Mouse (Mus musculus): ENCODE measurements around the gene Plch2. TPM values are rescaled to one million over a fixed set of nuclear protein-coding genes. Genes with fewer than 3 reads are reported as not detected.
A peak's percentile ranks its signal among the peaks of the same experiment; 100 is the strongest.

The Plch2 gene
- polyA plus RNA-seq, 1 experiment: 4.2 TPM

- no peak for TF ChIP-seq POLR2A (IDR thresholded peaks at IDR 0.05; ENCODE audit: insufficient read depth, low read length)
- TF ChIP-seq EP300 (IDR thresholded peaks at IDR 0.05; ENCODE audit: insufficient read depth, low read depth, low read length): no peak
- TF ChIP-seq CTCF (IDR thresholded peaks at IDR 0.05; ENCODE audit: low read depth, low read length): no peak
- peaks cover 13% of the 10 kb centered on the region for H3K27me3 ChIP-seq (ENCODE audit: control insufficient read depth, insufficient read depth, low read length, poor library complexity, severe bottlenecking)
- H3K27ac ChIP-seq (ENCODE audit: insufficient read depth, low read length): no peak within 1 kb of the TSS
- no peaks in the 10 kb centered on the region for H3K9me3 ChIP-seq (replicated peaks; ENCODE audit: control insufficient read depth, insufficient read depth, low read length, poor library complexity, severe bottlenecking)
- peak within 1 kb of the TSS; percentile 61 for H3K9ac ChIP-seq (ENCODE audit: low read depth, poor library complexity, severe bottlenecking)
- H3K4me1 ChIP-seq (ENCODE audit: control insufficient read depth, insufficient read depth, low read length): peaks cover 3% of the 10 kb centered on the region
- no peaks in the 10 kb centered on the region for H3K36me3 ChIP-seq (ENCODE audit: control insufficient read depth, insufficient read depth, low read length, poor library complexity, severe bottlenecking)
- peak within 1 kb of the TSS; percentile 77 for H3K4me3 ChIP-seq (ENCODE audit: low read depth, low read length)
Measured at GRCm38 (mm10) chr4:154960690-154961225, 95.8 kb downstream of the Plch2 start, which contains the start of gene Hes5. TSS of gene Hes5 (plus strand) at chr4:154960923.

- Histone ChIP-seq H3K27ac (ENCODE audit: insufficient read depth, low read length) (no peak overlapping the region), H3K27me3 (ENCODE audit: control insufficient read depth, insufficient read depth, low read length, poor library complexity, severe bottlenecking) (peaks cover 13% of the 10 kb centered on the region), H3K9me3 (replicated peaks; ENCODE audit: control insufficient read depth, insufficient read depth, low read length, poor library complexity, severe bottlenecking) (no peaks in the 10 kb centered on the region), H3K9ac (ENCODE audit: low read depth, poor library complexity, severe bottlenecking) (peak overlapping the region; percentile 61; the same call in 1 of the 2 replicates), H3K4me1 (ENCODE audit: control insufficient read depth, insufficient read depth, low read length) (peaks cover 1% of the 10 kb centered on the region), H3K36me3 (ENCODE audit: control insufficient read depth, insufficient read depth, low read length, poor library complexity, severe bottlenecking) (no peaks in the 10 kb centered on the region), H3K4me3 (ENCODE audit: low read depth, low read length) (peak overlapping the region; percentile 77)
- TF ChIP-seq EP300 (IDR thresholded peaks at IDR 0.05; ENCODE audit: insufficient read depth, low read depth, low read length) (no peak), POLR2A (IDR thresholded peaks at IDR 0.05; ENCODE audit: insufficient read depth, low read length) (no peak), CTCF (IDR thresholded peaks at IDR 0.05; ENCODE audit: low read depth, low read length) (no peak)
Measured at GRCm38 (mm10) chr4:154960021-154960689, 96.4 kb downstream of the Plch2 start.

GRCm38 (mm10) chr4:154958621-154959020 lies 98.0 kb downstream of the Plch2 start:
- peaks cover 1% of the 10 kb centered on the region for H3K4me1 ChIP-seq (ENCODE audit: control insufficient read depth, insufficient read depth, low read length)
- no peak overlapping the region for H3K4me3 ChIP-seq (ENCODE audit: low read depth, low read length)
- H3K27me3 ChIP-seq (ENCODE audit: control insufficient read depth, insufficient read depth, low read length, poor library complexity, severe bottlenecking): peaks cover 13% of the 10 kb centered on the region
- no peaks in the 10 kb centered on the region for H3K9me3 ChIP-seq (replicated peaks; ENCODE audit: control insufficient read depth, insufficient read depth, low read length, poor library complexity, severe bottlenecking)
- TF ChIP-seq CTCF (IDR thresholded peaks at IDR 0.05; ENCODE audit: low read depth, low read length) (no peak), EP300 (IDR thresholded peaks at IDR 0.05; ENCODE audit: insufficient read depth, low read depth, low read length) (no peak), POLR2A (IDR thresholded peaks at IDR 0.05; ENCODE audit: insufficient read depth, low read length) (no peak)
- no peak overlapping the region for H3K27ac ChIP-seq (ENCODE audit: insufficient read depth, low read length)
- 0 out of 2 replicates have a peak overlapping the region, but pooled peaks have one; percentile 15 for H3K9ac ChIP-seq (ENCODE audit: low read depth, poor library complexity, severe bottlenecking)
- no peaks in the 10 kb centered on the region for H3K36me3 ChIP-seq (ENCODE audit: control insufficient read depth, insufficient read depth, low read length, poor library complexity, severe bottlenecking)

- Histone ChIP-seq H3K9ac (ENCODE audit: low read depth, poor library complexity, severe bottlenecking) (0 out of 2 replicates have a peak overlapping the region, but pooled peaks have one; percentile 15), H3K27ac (ENCODE audit: insufficient read depth, low read length) (no peak overlapping the region), H3K9me3 (replicated peaks; ENCODE audit: control insufficient read depth, insufficient read depth, low read length, poor library complexity, severe bottlenecking) (no peaks in the 10 kb centered on the region), H3K4me1 (ENCODE audit: control insufficient read depth, insufficient read depth, low read length) (peaks cover 3% of the 10 kb centered on the region), H3K4me3 (ENCODE audit: low read depth, low read length) (0 out of 2 replicates have a peak overlapping the region, but pooled peaks have one; percentile 10), H3K27me3 (ENCODE audit: control insufficient read depth, insufficient read depth, low read length, poor library complexity, severe bottlenecking) (peaks cover 13% of the 10 kb centered on the region), H3K36me3 (ENCODE audit: control insufficient read depth, insufficient read depth, low read length, poor library complexity, severe bottlenecking) (no peaks in the 10 kb centered on the region)
- no peak for TF ChIP-seq CTCF (IDR thresholded peaks at IDR 0.05; ENCODE audit: low read depth, low read length)
- 0 out of 2 replicates have a peak, but pooled peaks have one; percentile 41 for TF ChIP-seq EP300 (IDR thresholded peaks at IDR 0.05; ENCODE audit: insufficient read depth, low read depth, low read length)
- TF ChIP-seq POLR2A (IDR thresholded peaks at IDR 0.05; ENCODE audit: insufficient read depth, low read length): no peak
Measured at GRCm38 (mm10) chr4:154958171-154958570, 98.4 kb downstream of the Plch2 start.

- H3K27me3 ChIP-seq (ENCODE audit: control insufficient read depth, insufficient read depth, low read length, poor library complexity, severe bottlenecking): peaks cover 12% of the 10 kb centered on the region
- H3K9ac ChIP-seq (ENCODE audit: low read depth, poor library complexity, severe bottlenecking): no peak overlapping the region
- no peaks in the 10 kb centered on the region for H3K9me3 ChIP-seq (replicated peaks; ENCODE audit: control insufficient read depth, insufficient read depth, low read length, poor library complexity, severe bottlenecking)
- H3K27ac ChIP-seq (ENCODE audit: insufficient read depth, low read length): no peak overlapping the region
- no peak overlapping the region for H3K4me3 ChIP-seq (ENCODE audit: low read depth, low read length)
- peaks cover 3% of the 10 kb centered on the region for H3K4me1 ChIP-seq (ENCODE audit: control insufficient read depth, insufficient read depth, low read length)
- TF ChIP-seq POLR2A (IDR thresholded peaks at IDR 0.05; ENCODE audit: insufficient read depth, low read length) (no peak), EP300 (IDR thresholded peaks at IDR 0.05; ENCODE audit: insufficient read depth, low read depth, low read length) (no peak), CTCF (IDR thresholded peaks at IDR 0.05; ENCODE audit: low read depth, low read length) (no peak)
- no peaks in the 10 kb centered on the region for H3K36me3 ChIP-seq (ENCODE audit: control insufficient read depth, insufficient read depth, low read length, poor library complexity, severe bottlenecking)
Measured at GRCm38 (mm10) chr4:154957289-154957993, 99.1 kb downstream of the Plch2 start.
